In genomic region chr3:153943901-153944334, GRCm38 (mm10) we compare ENCODE assay signal across 8 mouse cellular contexts. TPM values are rescaled to one million over a fixed set of nuclear protein-coding genes. Genes with fewer than 3 reads are reported as not detected.
DNase-seq lines count a peak whose midpoint lies in the region; ATAC-seq and TF ChIP-seq lines count a peak whose summit lies in the region.

No protein-coding gene starts in this region.

- H3K36me3 ChIP-seq in heart, embryonic 13.5 days: peaks cover 31% of the 10 kb centered on the region
- peaks cover 16% of the 10 kb centered on the region for H3K36me3 ChIP-seq in E14TG2a.4 (ENCODE audit: insufficient read depth, low read length)
- H3K36me3 ChIP-seq in limb, embryonic 13.5 days: peaks cover 10% of the 10 kb centered on the region

- TF ChIP-seq CTCF in E14TG2a.4 (conservative IDR thresholded peaks at IDR 0.05; ENCODE audit: low read length): no peak
- TF ChIP-seq CTCF in embryonic fibroblast, embryonic 13.5 days (IDR thresholded peaks at IDR 0.05; ENCODE audit: borderline replicate concordance, insufficient read depth, low read length): no peak

- 1% methylated on average over 19 of the region's 19 CpGs for WGBS in heart, embryonic 13.5 days
- under 1% methylated on average over 19 of the region's 19 CpGs for WGBS in limb, embryonic 13.5 days

- peaks cover 38% of the 10 kb centered on the region for H3K4me1 ChIP-seq in heart, embryonic 13.5 days
- H3K4me1 ChIP-seq in E14TG2a.4 (replicated peaks; ENCODE audit: low read depth, low read length): peaks cover 56% of the 10 kb centered on the region
- peaks cover 5% of the 10 kb centered on the region; the same call in 1 of the 2 replicates for H3K4me1 ChIP-seq in embryonic fibroblast, embryonic 13.5 days (ENCODE audit: control insufficient read depth, insufficient read depth, low read length)
- peaks cover 16% of the 10 kb centered on the region for H3K4me1 ChIP-seq in limb, embryonic 13.5 days

- peak; percentile 4; the same call in 1 of the 2 replicates for ATAC-seq in heart, embryonic 13.5 days (ENCODE audit: extremely low read depth, insufficient number of reproducible peaks, low FRiP score, low TSS enrichment)
- peak; percentile 41 for ATAC-seq in limb, embryonic 13.5 days (ENCODE audit: low FRiP score, low read depth)
- peak; percentile 17 for ATAC-seq in neutrophil, adult 5-6 weeks (ENCODE audit: extremely low read depth, insufficient number of reproducible peaks, low FRiP score, poor library complexity, severe bottlenecking)

- no peaks in the 10 kb centered on the region for H3K27me3 ChIP-seq in heart, embryonic 13.5 days (replicated peaks)
- no peaks in the 10 kb centered on the region for H3K27me3 ChIP-seq in E14TG2a.4 (ENCODE audit: insufficient read depth, low read length)
- H3K27me3 ChIP-seq in limb, embryonic 13.5 days: no peaks in the 10 kb centered on the region

- peak overlapping the region; percentile 81 for H3K4me2 ChIP-seq in heart, embryonic 13.5 days
- H3K4me2 ChIP-seq in limb, embryonic 13.5 days (replicated peaks): peak overlapping the region; percentile 72

- H3K9ac ChIP-seq in heart, embryonic 13.5 days: peak overlapping the region; percentile 97
- H3K9ac ChIP-seq in limb, embryonic 13.5 days: peak overlapping the region; percentile 86

- H3K9me3 ChIP-seq in heart, embryonic 13.5 days: no peaks in the 10 kb centered on the region
- no peaks in the 10 kb centered on the region for H3K9me3 ChIP-seq in E14TG2a.4 (ENCODE audit: low read length)
- no peaks in the 10 kb centered on the region for H3K9me3 ChIP-seq in limb, embryonic 13.5 days

- TF ChIP-seq POLR2A in embryonic fibroblast, embryonic 13.5 days (IDR thresholded peaks at IDR 0.05; ENCODE audit: low read depth, low read length): no peak

- H3K4me3 ChIP-seq in heart, embryonic 13.5 days: peak overlapping the region; percentile 90
- H3K4me3 ChIP-seq in E14TG2a.4 (replicated peaks; ENCODE audit: low read length): peak overlapping the region; percentile 94
- H3K4me3 ChIP-seq in embryonic fibroblast, embryonic 13.5 days (ENCODE audit: insufficient read depth, low read length): peak overlapping the region; percentile 79
- H3K4me3 ChIP-seq in limb, embryonic 13.5 days: peak overlapping the region; percentile 78

- peak overlapping the region; percentile 94 for H3K27ac ChIP-seq in heart, embryonic 13.5 days (replicated peaks)
- H3K27ac ChIP-seq in embryonic fibroblast, embryonic 13.5 days (ENCODE audit: insufficient read depth, low read length): peak overlapping the region; percentile 81
- H3K27ac ChIP-seq in limb, embryonic 13.5 days: peak overlapping the region; percentile 79; the same call in 1 of the 2 replicates

- DNase-seq in heart, adult 9 months (ENCODE audit: low spot score in 2 of 2): no peak
- DNase-seq in urinary bladder, postnatal 4 days (ENCODE audit: low spot score in 2 of 2): no peak
- no peak for DNase-seq in layer of hippocampus, postnatal 36 days

RNA-seq across cellular contexts. Expression of gene Acadm, which starts 0.5 kb away (rescaled TPM):
- 179 and 194 TPM in 2 replicates for polyA plus RNA-seq in heart, embryonic 13.5 days (2015; fragmentation: Nextera tagmentation; extraction: Ambion mirVana)
- polyA plus RNA-seq in embryonic fibroblast, embryonic 13.5 days (2011; ENCODE audit: insufficient read length, low read depth, missing spikeins): 54.6 and 62.2 TPM in 2 replicates
- 57.6 and 61.5 TPM in 2 replicates for polyA plus RNA-seq in limb, embryonic 13.5 days (2015; fragmentation: Nextera tagmentation; extraction: Ambion mirVana)
- total RNA-seq in neutrophil, adult 5-6 weeks (2017): 157 and 170 TPM in 2 replicates
- total RNA-seq in layer of hippocampus, postnatal 36 days (2021): 10 to 100 TPM; 53.5 to 54.0 TPM

RNA-seq across cellular contexts. Expression of gene Slc44a5, which starts 29.3 kb away (rescaled TPM):
- polyA plus RNA-seq in heart, embryonic 13.5 days (2015; fragmentation: Nextera tagmentation; extraction: Ambion mirVana): 0.76 and 0.78 TPM in 2 replicates
- 0.13 and 0.35 TPM in 2 replicates for polyA plus RNA-seq in embryonic fibroblast, embryonic 13.5 days (2011; ENCODE audit: insufficient read length, low read depth, missing spikeins)
- 1.0 TPM in 2 replicates for polyA plus RNA-seq in limb, embryonic 13.5 days (2015; fragmentation: Nextera tagmentation; extraction: Ambion mirVana)
- not detected in 2 replicates for total RNA-seq in neutrophil, adult 5-6 weeks (2017)
- 10 to 100 TPM; 62.9 to 68.0 TPM for total RNA-seq in layer of hippocampus, postnatal 36 days (2021)

RNA-seq across cellular contexts. Expression of gene Rabggtb, which starts 31.1 kb away (rescaled TPM):
- polyA plus RNA-seq in heart, embryonic 13.5 days (2015; fragmentation: Nextera tagmentation; extraction: Ambion mirVana): 50.3 and 55.1 TPM in 2 replicates
- polyA plus RNA-seq in embryonic fibroblast, embryonic 13.5 days (2011; ENCODE audit: insufficient read length, low read depth, missing spikeins): 66.8 and 71.9 TPM in 2 replicates
- polyA plus RNA-seq in limb, embryonic 13.5 days (2015; fragmentation: Nextera tagmentation; extraction: Ambion mirVana): 41.5 and 46.7 TPM in 2 replicates
- total RNA-seq in neutrophil, adult 5-6 weeks (2017): 54.6 and 56.6 TPM in 2 replicates
- total RNA-seq in layer of hippocampus, postnatal 36 days (2021): 10 to 100 TPM; 72.2 to 78.9 TPM

RNA-seq across cellular contexts. Expression of gene Msh4, which starts 38.0 kb away (rescaled TPM):
- polyA plus RNA-seq in heart, embryonic 13.5 days (2015; fragmentation: Nextera tagmentation; extraction: Ambion mirVana): 0.10 and 0.12 TPM in 2 replicates
- polyA plus RNA-seq in embryonic fibroblast, embryonic 13.5 days (2011; ENCODE audit: insufficient read length, low read depth, missing spikeins): 0.27 and 0.32 TPM in 2 replicates
- polyA plus RNA-seq in limb, embryonic 13.5 days (2015; fragmentation: Nextera tagmentation; extraction: Ambion mirVana): 0.13 and 0.22 TPM in 2 replicates
- 0.23 and 0.61 TPM in 2 replicates for total RNA-seq in neutrophil, adult 5-6 weeks (2017)
- under 1 TPM; 0.17 to 0.30 TPM for total RNA-seq in layer of hippocampus, postnatal 36 days (2021)
